8 mouse cellular contexts compared by ENCODE assay signal in genomic region chr5:28071456-28072223, GRCm38 (mm10). TPM values are rescaled to one million over a fixed set of nuclear protein-coding genes. Genes with fewer than 3 reads are reported as not detected.
DNase-seq lines count a peak whose midpoint lies in the region; ATAC-seq lines count a peak whose summit lies in the region.

No protein-coding gene starts in this region.

- DNase-seq in CD4-positive helper T cell, adult 2 months (ENCODE audit: low read depth, low spot score) = peak; percentile 92
- peak; percentile 84 for DNase-seq in brain, embryonic 18.5 days (ENCODE audit: low read depth, low spot score)
- DNase-seq in kidney, postnatal 10 days = peak; percentile 88
- peak; percentile 84 to 89 for DNase-seq in natural killer cell, adult 2 months (ENCODE audit: low spot score in 2 of 2)

- peaks cover 35% of the 10 kb centered on the region for H3K4me1 ChIP-seq in heart, embryonic 13.5 days
- peaks cover 57% of the 10 kb centered on the region for H3K4me1 ChIP-seq in liver, embryonic 12.5 days
- H3K4me1 ChIP-seq in stomach, embryonic 16.5 days (ENCODE audit: control insufficient read depth, insufficient read depth, low read length) = peaks cover 15% of the 10 kb centered on the region

- H3K9ac ChIP-seq in heart, embryonic 13.5 days = peak overlapping the region; percentile 83
- H3K9ac ChIP-seq in liver, embryonic 12.5 days = peak overlapping the region; percentile 82
- H3K9ac ChIP-seq in stomach, embryonic 16.5 days (ENCODE audit: low read length) = peak overlapping the region; percentile 87

- WGBS in heart, embryonic 13.5 days = under 1% methylated on average over 50 of the region's 50 CpGs
- under 1% methylated on average over 50 of the region's 50 CpGs for WGBS in liver, embryonic 12.5 days (ENCODE audit: insufficient replicate concordance)
- WGBS in stomach, embryonic 16.5 days = under 1% methylated on average over 50 of the region's 50 CpGs

- H3K27ac ChIP-seq in heart, embryonic 13.5 days (replicated peaks) = peak overlapping the region; percentile 89
- H3K27ac ChIP-seq in liver, embryonic 12.5 days = peak overlapping the region; percentile 92
- H3K27ac ChIP-seq in stomach, embryonic 16.5 days (ENCODE audit: low read length) = peak overlapping the region; percentile 92

- H3K9me3 ChIP-seq in heart, embryonic 13.5 days = no peaks in the 10 kb centered on the region
- no peaks in the 10 kb centered on the region for H3K9me3 ChIP-seq in liver, embryonic 12.5 days (replicated peaks)
- H3K9me3 ChIP-seq in stomach, embryonic 16.5 days (replicated peaks; ENCODE audit: control insufficient read depth, low read length) = no peaks in the 10 kb centered on the region

- peak overlapping the region; percentile 81 for H3K4me2 ChIP-seq in heart, embryonic 13.5 days
- H3K4me2 ChIP-seq in liver, embryonic 12.5 days = peak overlapping the region; percentile 96
- peak overlapping the region; percentile 57 for H3K4me2 ChIP-seq in stomach, embryonic 16.5 days (ENCODE audit: low read depth, low read length)

- peaks cover 36% of the 10 kb centered on the region for H3K36me3 ChIP-seq in heart, embryonic 13.5 days
- H3K36me3 ChIP-seq in liver, embryonic 12.5 days = peaks cover 41% of the 10 kb centered on the region
- peaks cover 23% of the 10 kb centered on the region for H3K36me3 ChIP-seq in stomach, embryonic 16.5 days (ENCODE audit: control insufficient read depth, insufficient read depth, low read length)

- no peaks in the 10 kb centered on the region for H3K27me3 ChIP-seq in heart, embryonic 13.5 days (replicated peaks)
- H3K27me3 ChIP-seq in liver, embryonic 12.5 days (replicated peaks) = no peaks in the 10 kb centered on the region
- H3K27me3 ChIP-seq in stomach, embryonic 16.5 days (ENCODE audit: control insufficient read depth, insufficient read depth, low read length) = no peaks in the 10 kb centered on the region

- peak; percentile 60 for ATAC-seq in erythroid progenitor cell, adult 5-6 weeks (replicated peaks; ENCODE audit: low FRiP score, poor library complexity, severe bottlenecking)
- peak; percentile 31 for ATAC-seq in heart, embryonic 13.5 days (ENCODE audit: extremely low read depth, insufficient number of reproducible peaks, low FRiP score, low TSS enrichment)
- peak; percentile 73 for ATAC-seq in liver, embryonic 12.5 days
- ATAC-seq in stomach, embryonic 16.5 days (ENCODE audit: insufficient read depth, low FRiP score) = peak; percentile 56

- H3K4me3 ChIP-seq in heart, embryonic 13.5 days = peak overlapping the region; percentile 69
- H3K4me3 ChIP-seq in liver, embryonic 12.5 days = peak overlapping the region; percentile 80
- peak overlapping the region; percentile 83 for H3K4me3 ChIP-seq in stomach, embryonic 16.5 days (replicated peaks; ENCODE audit: low read length)

RNA-seq across cellular contexts. Expression of gene Insig1, which starts 0.5 kb away (rescaled TPM):
- 6.5 and 13.0 TPM in 2 replicates for total RNA-seq in erythroid progenitor cell, adult 5-6 weeks (2015; ENCODE audit: low replicate concordance)
- 7.7 and 15.4 TPM in 2 replicates for total RNA-seq in erythroid progenitor cell, adult 5-6 weeks (2017; ENCODE audit: low replicate concordance)
- 26.7 and 29.0 TPM in 2 replicates for polyA plus RNA-seq in heart, embryonic 13.5 days (2015; fragmentation: Nextera tagmentation; extraction: Ambion mirVana)
- 51.5 and 58.2 TPM in 2 replicates for polyA plus RNA-seq in liver, embryonic 12.5 days (2016; fragmentation: Nextera tagmentation; extraction: Ambion mirVana)
- 102 and 103 TPM in 2 replicates for polyA plus RNA-seq in stomach, embryonic 16.5 days (2015; fragmentation: Nextera tagmentation; extraction: Ambion mirVana)

Comparison
In these comparisons a context has a peak if more than half of its experiments do, and no peak if none do; other contexts are left out.
1. Peak in every context shown above with its lines: DNase-seq, ATAC-seq, H3K4me3 ChIP-seq and H3K27ac ChIP-seq.